Mouse (Mus musculus) ES-Bruce4 (cell line): Measurements from ENCODE around the gene Plin4. TPM values are rescaled to one million over a fixed set of nuclear protein-coding genes. Genes with fewer than 3 reads are reported as not detected.
"Not testable (repeated sequence)": the region's sequence is repeated elsewhere in the genome, so short reads cannot be mapped to it uniquely, and the experiment has no call there.

ENCODE experiments used
- H3K27ac ChIP-seq: 2 replicates; pipeline ENCODE4 v1.5.1; 2012; ENCODE audit warnings: low read length, inconsistent platforms; ENCODE audit not compliant: insufficient read depth
- H3K27me3 ChIP-seq: 2 replicates; pipeline ENCODE4 v1.6.1; 2012; ENCODE audit warnings: mild to moderate bottlenecking, low read length, inconsistent platforms; ENCODE audit not compliant: control insufficient read depth, poor library complexity, insufficient read depth, severe bottlenecking
- H3K36me3 ChIP-seq: 2 replicates; pipeline ENCODE4 v1.6.1; 2012; ENCODE audit warnings: inconsistent platforms, mild to moderate bottlenecking, low read length, moderate library complexity; ENCODE audit not compliant: control insufficient read depth, poor library complexity, insufficient read depth, severe bottlenecking
- H3K4me1 ChIP-seq: one replicate; pipeline ENCODE4 v1.8.1; 2011; ENCODE audit warnings: low read length; ENCODE audit not compliant: control insufficient read depth, insufficient read depth
- H3K4me3 ChIP-seq: 2 replicates; pipeline ENCODE4 v1.5.1; 2011; ENCODE audit warnings: low read depth, mild to moderate bottlenecking, low read length
- H3K9ac ChIP-seq: 2 replicates; pipeline ENCODE4 v1.6.1; 2012; ENCODE audit warnings: low read depth, mild to moderate bottlenecking, inconsistent platforms; ENCODE audit not compliant: poor library complexity, severe bottlenecking
- H3K9me3 ChIP-seq: replicated peaks from 2 replicates; pipeline ENCODE4 v1.6.1; 2012; ENCODE audit warnings: mild to moderate bottlenecking, low read length, inconsistent platforms; ENCODE audit not compliant: control insufficient read depth, poor library complexity, insufficient read depth, severe bottlenecking
- CTCF ChIP-seq: IDR thresholded peaks from one replicate; pipeline ENCODE4 v1.8.1; 2011; ENCODE audit warnings: low read depth, low read length
- EP300 ChIP-seq: IDR thresholded peaks from 2 replicates; pipeline ENCODE4 v1.6.1; 2011; ENCODE audit warnings: low read depth, low read length; ENCODE audit not compliant: insufficient read depth
- POLR2A ChIP-seq: IDR thresholded peaks from one replicate; pipeline ENCODE4 v1.8.1; 2011; ENCODE audit warnings: low read length; ENCODE audit not compliant: insufficient read depth
- polyA plus RNA-seq: library from polyadenylated mRNA; stranded (reverse); fragments of >200 nt; gene quantifications from 2 replicates; pipeline ENCODE4 v1.2.4, GENCODE M21; 2011; ENCODE audit warnings: low read depth; ENCODE audit not compliant: missing spikeins, insufficient read depth, insufficient read length

Plin4 gene
- polyA plus RNA-seq, 1 experiment, result 0.21 TPM

- H3K27ac ChIP-seq, result peak overlapping the region; percentile 77
- peak overlapping the region; percentile 77 for H3K9ac ChIP-seq
- peaks cover 8% of the 10 kb centered on the region; the same call in 1 of the 2 replicates for H3K36me3 ChIP-seq
- no peaks in the 10 kb centered on the region for H3K4me1 ChIP-seq
- peak overlapping the region; percentile 78 for H3K4me3 ChIP-seq
- no peaks in the 10 kb centered on the region for H3K9me3 ChIP-seq
- TF ChIP-seq CTCF (no peak), POLR2A (no peak), EP300 (no peak)
- H3K27me3 ChIP-seq, result no peaks in the 10 kb centered on the region
These were observed 35.3 kb downstream of the Plin4 start for GRCm38 (mm10) chr17:56074097-56074826.

DNA sequence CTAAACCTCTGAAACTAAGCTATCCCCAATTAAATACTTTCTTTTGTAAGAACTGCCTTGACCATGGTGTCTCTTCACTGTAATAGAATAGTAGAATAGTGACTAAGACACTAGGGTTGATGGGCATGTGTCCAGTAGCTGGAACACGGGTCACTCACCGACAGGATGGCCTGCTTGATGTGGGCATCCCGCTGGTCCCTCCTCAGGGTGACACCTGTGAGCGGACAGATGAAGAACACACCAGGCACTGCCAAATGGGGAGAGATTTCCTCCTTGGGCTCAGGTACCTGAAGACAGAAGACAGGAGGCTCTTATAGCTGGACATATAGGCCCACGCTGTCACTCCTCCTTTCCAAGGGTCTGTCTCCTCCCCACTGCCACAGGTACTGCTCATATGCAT, 37.4 kb downstream of the Plin4 start:
- no peaks in the 10 kb centered on the region for H3K27me3 ChIP-seq
- H3K4me1 ChIP-seq, result no peaks in the 10 kb centered on the region
- TF ChIP-seq EP300 (no peak), CTCF (no peak), POLR2A (no peak)
- H3K9ac ChIP-seq, result no peak overlapping the region
- H3K4me3 ChIP-seq, result no peak overlapping the region
- no peaks in the 10 kb centered on the region for H3K9me3 ChIP-seq
- H3K36me3 ChIP-seq, result peaks cover 21% of the 10 kb centered on the region
- H3K27ac ChIP-seq, result no peak overlapping the region

DNA sequence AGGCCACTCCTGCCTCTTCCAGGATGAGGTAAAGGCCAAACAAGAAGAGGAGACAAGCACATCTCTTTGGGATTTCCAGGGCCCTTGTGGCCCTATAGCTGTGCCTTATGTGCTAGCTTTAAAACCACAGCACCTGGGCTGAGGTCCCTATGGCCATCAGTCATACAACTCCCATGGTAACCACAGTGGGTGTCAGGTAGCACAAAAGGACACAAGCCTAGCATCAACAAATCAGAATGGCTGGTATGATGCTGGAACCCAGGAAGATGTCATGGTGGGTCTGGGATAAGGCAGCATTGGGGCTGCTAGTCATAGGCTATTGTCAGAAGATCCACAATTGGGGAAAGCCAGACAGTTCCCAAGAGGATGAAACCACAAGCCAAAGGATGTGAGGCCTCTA, 38.5 kb downstream of the Plin4 start:
- Histone ChIP-seq H3K9me3 (no peaks in the 10 kb centered on the region), H3K36me3 (peaks cover 28% of the 10 kb centered on the region), H3K4me1 (no peaks in the 10 kb centered on the region), H3K27ac (no peak overlapping the region), H3K9ac (no peak overlapping the region), H3K27me3 (no peaks in the 10 kb centered on the region), H3K4me3 (no peak overlapping the region)
- TF ChIP-seq POLR2A (no peak), CTCF (no peak), EP300 (no peak)

GRCm38 (mm10) chr17:56069066-56069465, 40.5 kb downstream of the Plin4 start:
- H3K9ac ChIP-seq, result peak overlapping the region; percentile 19

DNA sequence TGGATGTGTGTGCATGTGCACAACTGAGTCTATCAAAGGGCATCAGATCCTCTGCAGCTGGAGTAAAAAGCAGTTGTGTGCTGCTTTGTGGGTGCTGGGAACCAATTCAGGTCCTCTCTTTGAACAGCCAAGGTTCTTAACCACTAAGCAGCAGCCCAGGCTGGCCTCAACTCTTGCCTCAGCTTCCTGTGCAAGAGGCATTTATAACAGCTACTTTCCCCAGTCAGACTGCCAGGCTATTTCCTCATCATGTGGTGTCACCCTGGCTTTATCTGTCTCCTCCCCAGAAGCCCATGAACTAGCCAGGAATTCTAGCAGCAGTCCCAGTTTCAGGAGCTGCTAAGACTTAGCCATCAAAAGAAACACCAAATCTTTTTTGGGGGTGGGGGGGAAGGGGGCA, 43.2 kb downstream of the Plin4 start:
- Histone ChIP-seq H3K4me3 (no peak overlapping the region), H3K4me1 (no peaks in the 10 kb centered on the region), H3K9ac (no peak overlapping the region), H3K36me3 (peaks cover 61% of the 10 kb centered on the region), H3K27me3 (no peaks in the 10 kb centered on the region), H3K27ac (no peak overlapping the region), H3K9me3 (no peaks in the 10 kb centered on the region)
- no peak for TF ChIP-seq EP300
- no peak for TF ChIP-seq POLR2A
- no peak for TF ChIP-seq CTCF

More at GRCm38 (mm10) chr17:56069066-56069465, 40.5 kb downstream of the Plin4 start:
- Histone ChIP-seq H3K4me3 (peak overlapping the region; percentile 7; the same call in 1 of the 2 replicates), H3K36me3 (peaks cover 42% of the 10 kb centered on the region), H3K4me1 (no peaks in the 10 kb centered on the region), H3K27ac (no peak overlapping the region), H3K27me3 (no peaks in the 10 kb centered on the region), H3K9me3 (no peaks in the 10 kb centered on the region)
- TF ChIP-seq EP300, result no peak
- no peak for TF ChIP-seq POLR2A
- no peak for TF ChIP-seq CTCF

GRCm38 (mm10) chr17:56065715-56066114, 43.9 kb downstream of the Plin4 start:
- not testable (repeated sequence) for H3K27me3 ChIP-seq, H3K9ac ChIP-seq, H3K4me3 ChIP-seq, H3K9me3 ChIP-seq, H3K27ac ChIP-seq, H3K4me1 ChIP-seq
- H3K36me3 ChIP-seq, result peaks cover 69% of the 10 kb centered on the region
